Mouse (Mus musculus): ENCODE measurements at regions not wholly inside any gene's neighbourhood (a gene's known extent, or its start where the extent isn't known, plus 50 kb on each side); places are given as distances from the start of the nearest gene placed in this dataset.

DNA sequence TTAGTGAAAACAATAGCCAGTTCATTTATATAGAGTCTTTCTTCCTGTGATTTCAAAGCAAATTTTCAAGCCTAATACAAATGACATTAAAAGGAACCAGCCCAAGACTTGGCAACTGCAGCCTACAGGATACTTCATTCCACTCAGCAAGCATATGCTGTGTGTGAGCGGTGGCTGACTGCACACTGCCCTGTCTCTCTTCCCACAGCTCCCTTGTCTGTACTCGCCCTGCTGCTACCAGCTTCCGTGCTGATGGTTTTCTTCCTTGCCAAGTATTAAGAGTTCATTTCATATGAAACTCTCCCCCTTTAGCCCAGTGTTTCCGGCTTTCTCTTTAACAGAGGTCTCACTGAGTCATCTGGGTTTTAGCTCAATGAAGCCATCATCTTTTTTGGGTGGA, 73.9 kb upstream of the Gm15217 start:
- no peak for TF ChIP-seq CTCF (IDR thresholded peaks at IDR 0.05; ENCODE audit: control insufficient read depth, insufficient read depth, insufficient replicate concordance, low read depth, low read length)
- no peak for TF ChIP-seq POLR2A (IDR thresholded peaks at IDR 0.05; ENCODE audit: control insufficient read depth, low read depth, low read length)
